Mouse (Mus musculus): ENCODE results near the gene Apof. TPM values are rescaled to one million over a fixed set of nuclear protein-coding genes. Genes with fewer than 3 reads are reported as not detected.

Gene Apof
- not detected for total RNA-seq (2021)

DNA sequence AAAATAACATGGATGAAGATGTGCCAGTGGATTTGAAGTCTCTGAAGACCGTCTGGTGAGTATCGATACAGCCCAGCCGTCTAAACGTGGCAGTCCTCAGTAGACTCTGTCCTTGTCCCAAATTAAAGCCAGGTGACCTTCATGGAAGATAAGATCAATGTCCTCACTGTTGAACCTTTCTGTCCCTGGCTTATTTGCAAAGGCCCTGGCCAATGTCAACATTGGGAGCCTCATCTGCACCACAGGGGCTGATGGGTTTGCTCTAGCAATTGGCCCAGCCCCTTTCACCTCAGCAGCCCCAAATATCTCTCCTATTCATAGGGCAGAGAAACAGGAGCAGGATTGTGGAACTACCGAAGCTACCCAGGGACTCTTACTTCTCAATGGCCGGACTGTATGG lies at the start of gene Apof:
Gene Apof, plus strand, starts transcription at position 301 of the 400 bp plus-strand sequence.
- no peak for DNase-seq
- intact Hi-C loops (cut with DNase I): no loop called here

DNA sequence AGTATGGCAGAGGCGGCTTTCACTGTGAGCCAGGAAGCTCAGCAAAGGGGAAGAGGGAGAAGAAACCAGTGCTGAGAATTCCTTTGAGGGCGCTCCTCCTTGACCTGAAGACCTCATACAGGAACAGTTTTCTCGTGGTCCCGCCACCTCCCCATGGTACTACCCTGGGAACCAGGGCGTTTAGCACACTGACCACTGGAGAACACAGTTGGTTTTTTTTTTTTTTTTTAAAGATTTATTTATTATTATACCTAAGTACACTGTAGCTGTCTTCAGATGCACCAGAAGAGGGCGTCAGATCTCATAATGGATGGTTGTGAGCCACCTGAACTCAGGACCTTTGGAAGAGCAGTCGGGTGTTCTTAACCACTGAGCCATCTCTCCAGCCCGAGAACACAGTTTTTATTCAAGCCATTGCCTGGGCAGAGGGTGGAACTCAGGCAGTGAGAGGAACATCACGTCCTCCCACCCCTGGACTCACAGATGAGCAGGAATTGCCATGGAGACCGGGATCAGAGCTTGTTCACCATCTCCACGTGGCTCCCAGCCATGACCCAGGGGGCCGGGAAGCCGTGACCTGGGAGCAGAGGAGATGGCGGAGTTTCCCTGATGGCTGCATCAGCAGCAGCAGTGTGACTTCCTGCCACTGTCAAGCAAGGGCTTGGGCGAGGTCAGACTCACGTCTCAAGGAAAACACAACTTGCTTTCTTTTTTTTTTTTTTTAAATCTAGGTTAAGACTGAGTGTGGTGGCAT lies 46.8 kb upstream of the Apof start:
- intact Hi-C loops (cut with DNase I): no loop called here
- DNase-seq: no peak

DNA sequence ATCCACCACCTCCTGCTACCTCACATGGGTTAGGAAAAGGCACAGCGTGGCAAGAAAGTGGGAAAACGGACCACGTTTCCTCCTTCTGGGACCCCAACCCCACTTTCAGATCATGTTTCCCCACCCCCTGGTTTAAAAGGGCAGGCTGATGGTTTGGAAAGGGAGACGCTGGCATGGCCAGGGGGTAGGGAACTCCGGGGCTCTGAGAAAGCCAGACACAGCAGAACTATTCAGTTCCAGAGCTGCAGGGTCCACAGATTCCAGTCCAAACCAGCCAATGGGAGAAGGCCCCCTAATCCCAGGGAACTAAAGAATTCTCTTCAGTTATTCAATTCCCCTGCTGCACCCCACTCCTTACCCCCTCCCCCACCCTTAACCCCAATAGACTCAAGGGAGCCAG lies 43.4 kb upstream of the Apof start:
- no peak for DNase-seq
- intact Hi-C loops (cut with DNase I): no loop called here

DNA sequence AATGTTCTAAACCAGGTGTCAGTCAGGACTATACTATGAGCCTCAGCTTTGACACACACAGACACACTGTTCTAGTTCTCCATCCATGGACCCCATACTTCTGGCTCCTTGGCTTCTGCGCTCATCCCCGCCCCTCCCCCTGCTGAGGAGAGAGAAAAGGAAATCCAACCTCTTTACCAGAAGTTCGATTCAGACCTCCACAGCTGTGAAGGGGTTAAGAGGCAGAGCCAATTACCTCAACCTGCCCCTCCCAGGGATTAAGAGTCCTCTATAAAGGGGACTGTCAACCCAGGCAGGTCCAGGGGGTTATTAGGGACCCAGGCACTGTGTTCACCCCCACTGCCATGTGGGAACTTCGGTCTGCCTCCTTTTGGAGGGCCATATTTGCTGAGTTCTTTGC lies 42.9 kb upstream of the Apof start, which contains the start of gene Mip:
Gene Mip, plus strand, starts transcription at position 301 of the 400 bp plus-strand sequence.
- no peak for DNase-seq
- intact Hi-C loops (cut with DNase I): no loop called here

DNA sequence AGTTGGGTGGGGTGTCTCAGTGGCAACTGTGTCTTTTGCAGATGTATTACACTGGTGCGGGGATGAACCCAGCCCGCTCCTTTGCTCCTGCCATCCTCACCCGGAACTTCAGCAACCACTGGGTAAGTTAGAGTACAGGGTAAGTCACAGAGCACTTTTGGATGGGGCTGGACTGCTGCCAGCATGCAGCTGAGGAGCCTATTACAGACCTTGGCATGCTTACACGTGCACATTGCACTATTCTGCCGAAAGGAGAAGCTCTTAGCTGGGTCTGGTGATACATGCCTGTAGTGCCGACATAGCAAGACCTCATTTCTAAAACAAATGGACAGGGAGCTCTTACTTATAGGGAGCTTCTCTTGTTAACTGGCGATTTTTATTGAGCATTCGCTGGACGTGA lies 40.9 kb upstream of the Apof start:
- DNase-seq: no peak
- intact Hi-C loops (cut with DNase I): no loop called here

DNA sequence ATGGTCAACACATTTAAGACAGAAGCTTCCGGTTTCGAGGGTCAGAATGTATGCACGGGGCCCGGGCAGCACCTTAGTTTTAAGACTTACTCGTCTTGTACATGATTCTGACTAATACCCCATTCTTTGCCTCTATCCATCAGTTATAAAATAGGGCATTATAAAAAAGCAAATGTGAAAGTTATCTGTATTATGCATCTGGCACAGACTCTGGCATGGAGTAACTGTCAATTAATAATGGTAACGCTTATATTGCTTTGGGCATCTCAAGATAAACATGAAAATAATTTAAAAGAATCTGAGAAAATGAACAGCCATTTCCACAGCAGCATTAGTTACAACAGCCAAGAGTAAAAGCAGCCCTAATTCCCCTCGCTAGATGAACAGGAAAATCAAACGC lies 40.5 kb upstream of the Apof start:
- intact Hi-C loops (cut with DNase I): no loop called here
- no peak for DNase-seq

DNA sequence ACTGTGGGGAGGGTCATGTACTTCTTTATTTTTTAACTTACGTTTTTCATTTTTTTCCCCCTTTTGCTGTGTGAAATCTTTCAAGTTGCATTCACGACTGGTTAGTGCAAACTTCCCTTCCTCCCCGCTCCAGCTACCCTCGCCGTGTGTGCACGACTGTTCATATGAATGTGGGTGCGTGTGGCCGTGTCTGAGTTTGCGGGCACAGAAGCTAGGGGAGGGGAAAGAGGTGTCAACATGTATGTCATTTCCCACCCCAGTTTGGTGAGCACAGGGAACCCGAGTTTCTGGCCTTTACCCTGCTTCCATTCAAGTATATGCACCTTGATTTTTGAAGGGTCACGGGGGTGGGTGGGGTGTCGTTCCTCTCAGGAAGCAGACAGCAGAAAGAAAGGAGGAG lies 37.9 kb upstream of the Apof start:
- intact Hi-C loops (cut with DNase I): no loop called here
- no peak for DNase-seq

DNA sequence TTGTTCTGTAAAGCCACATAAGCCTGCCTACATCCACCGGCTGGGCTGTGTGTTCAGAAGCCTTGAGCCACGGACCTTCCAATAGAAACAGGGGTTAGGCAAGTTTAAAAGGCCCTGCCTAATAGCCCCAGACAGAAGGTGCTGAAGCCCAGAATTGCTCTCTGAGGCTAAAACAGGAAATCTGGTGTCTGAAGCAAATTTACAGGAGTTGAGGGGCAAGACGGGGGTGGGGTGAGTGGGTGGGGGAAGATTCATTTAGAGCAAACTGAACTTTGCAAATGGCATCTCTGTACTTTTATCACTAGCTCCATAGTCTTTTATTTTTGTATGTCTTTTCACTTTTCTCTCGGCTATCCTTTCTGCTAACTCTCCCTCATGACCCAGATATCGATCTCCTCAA lies 37.3 kb upstream of the Apof start:
- intact Hi-C loops (cut with DNase I): no loop called here
- DNase-seq: no peak

DNA sequence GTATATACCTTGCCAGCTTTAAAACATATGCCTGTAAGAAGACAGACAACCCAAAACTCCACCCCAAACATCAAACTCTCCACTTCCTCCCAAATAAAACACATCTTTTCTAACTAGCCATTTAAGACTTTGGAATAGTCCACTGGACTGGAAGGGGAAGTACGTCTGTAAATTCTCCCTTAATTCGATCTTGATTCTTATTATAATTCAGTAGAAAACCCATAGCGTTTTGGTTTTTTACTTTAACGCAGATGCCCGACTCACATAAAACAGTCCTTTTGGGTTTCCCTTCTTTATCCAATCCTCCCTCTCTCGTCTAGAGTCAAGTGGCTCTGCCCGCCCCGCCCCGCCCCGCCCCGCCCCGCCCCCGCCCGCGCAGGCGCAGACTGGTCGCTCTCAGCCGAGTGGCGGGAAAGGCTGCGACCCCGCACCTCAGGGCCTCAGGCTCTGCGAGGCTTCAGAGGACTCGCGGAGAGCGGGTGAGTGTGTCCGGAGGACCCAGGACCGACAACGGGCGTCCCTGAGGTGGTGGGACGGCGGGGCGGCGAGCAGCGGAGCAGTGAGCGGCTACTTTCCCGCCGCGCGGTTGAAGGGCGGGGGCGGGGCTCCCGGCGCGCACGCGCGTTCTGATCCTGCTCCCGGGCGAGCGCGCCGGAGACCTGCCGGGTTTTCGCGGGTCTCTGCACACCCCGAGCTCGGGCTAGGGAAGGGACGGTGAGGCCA lies 36.6 kb upstream of the Apof start, which contains the start of gene Timeless:
Gene Timeless, plus strand, starts transcription at position 369 of the 723 bp plus-strand sequence.
- peak; percentile 92 to 95 for DNase-seq
- intact Hi-C loops (cut with DNase I): loop anchor here (1.0 kb wide), 1 partner anchor 19 kb away; no protein-coding TSS in a partner anchor

DNA sequence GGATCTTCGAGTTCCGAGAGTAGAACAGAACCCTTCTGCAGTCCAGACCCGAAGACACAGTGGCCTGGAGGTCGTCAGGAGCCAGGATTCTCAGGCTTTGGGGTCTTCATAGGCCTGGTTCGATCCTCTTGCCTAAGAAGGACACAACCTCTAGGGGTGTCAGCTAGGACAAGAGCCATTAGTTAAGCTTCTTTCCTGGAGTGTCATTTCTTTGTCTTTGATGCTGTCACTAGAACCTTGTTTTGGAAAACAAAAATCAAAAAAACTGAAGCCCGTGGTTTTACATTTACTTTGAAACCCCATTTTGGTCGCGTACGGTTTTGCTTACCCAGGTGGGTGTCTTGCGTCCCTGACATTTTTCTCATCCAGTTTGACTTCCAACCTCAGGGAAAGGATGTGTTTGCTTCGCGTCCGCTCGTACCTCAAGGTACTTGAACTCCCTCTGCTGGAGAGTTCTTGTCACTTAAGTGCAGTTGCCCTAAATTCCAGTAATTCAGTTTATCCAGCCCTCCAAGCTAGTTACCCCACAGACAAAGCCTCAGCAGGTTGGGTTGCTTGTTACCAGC lies 36.0 kb upstream of the Apof start:
- intact Hi-C loops (cut with DNase I): loop anchor here (1.0 kb wide), 1 partner anchor 19 kb away; no protein-coding TSS in a partner anchor

DNA sequence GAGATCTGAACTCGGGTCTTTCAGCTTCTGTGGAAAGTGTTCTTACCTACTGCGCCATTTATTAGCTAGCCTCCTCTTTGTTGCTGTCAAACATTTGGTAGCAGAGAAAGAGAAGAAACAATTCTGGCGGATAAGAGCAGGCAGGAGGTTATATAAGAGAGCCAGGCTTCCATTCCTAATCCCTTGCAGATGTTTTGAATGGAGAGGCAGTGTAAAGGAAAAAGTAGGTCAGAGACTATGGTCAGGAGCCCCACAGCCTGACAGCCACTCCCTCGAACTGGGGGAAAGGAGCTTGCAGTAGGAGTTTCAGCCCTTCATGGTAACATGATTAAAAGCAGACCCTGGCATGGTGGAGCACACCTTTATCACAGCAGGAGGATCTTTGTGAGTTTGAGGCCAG lies 32.1 kb upstream of the Apof start:
- intact Hi-C loops (cut with DNase I): no loop called here
- no peak for DNase-seq

More for the DNA sequence above, 36.0 kb upstream of the Apof start:
- DNase-seq: peak; percentile 73 to 76

DNA sequence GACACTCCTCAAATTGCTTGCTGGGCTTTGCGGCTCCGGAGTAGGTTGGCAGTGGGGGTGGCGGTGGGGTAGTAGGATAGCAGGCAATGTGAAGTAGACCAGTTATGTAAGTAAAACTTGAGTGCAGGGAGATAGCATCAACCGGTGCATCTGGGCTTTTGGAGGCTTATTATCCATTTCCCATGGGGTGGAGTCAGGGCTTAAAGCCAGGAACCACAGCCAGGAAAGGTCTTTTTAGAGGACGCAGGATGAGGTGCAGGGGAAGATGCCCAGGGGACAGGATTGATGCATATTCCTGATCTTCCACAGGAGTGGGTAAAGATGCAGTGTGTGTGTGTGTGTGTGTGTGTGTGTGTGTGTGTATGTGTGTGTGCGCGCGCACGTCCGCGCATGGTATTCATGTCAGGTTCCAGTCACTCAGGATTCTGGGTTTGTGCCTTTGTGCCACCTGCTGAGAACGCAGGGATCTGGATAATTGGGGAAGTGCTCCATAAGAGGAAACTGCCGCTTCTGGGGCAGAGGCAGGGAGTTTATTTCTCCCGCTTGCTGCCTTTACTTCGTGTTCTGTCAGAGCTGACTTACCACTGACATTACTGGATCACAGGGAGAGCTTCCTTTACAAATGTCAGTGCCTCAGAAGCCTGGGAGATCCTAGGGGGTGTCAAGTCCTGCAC lies 30.5 kb upstream of the Apof start:
- peak; percentile 53 to 60 for DNase-seq
- intact Hi-C loops (cut with DNase I): no loop called here

DNA sequence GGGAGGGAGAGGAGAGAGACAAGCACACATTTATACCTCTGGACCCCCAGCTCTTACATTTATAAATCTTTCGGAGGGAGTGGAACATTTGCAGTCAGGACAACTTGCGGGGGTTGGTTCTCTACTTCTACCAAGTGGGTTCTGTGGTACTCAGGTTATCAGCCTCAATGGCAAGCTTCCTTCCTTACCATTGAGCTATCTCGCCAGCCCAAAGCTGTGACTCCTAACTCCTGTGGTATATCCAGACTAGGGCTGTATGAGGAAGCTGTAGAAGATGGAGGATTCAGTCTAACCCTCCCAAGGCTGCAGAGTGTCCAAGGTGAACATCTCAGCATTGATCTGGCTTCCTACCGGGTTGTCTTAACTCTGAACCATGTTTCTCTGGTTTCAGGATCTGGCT lies 29.3 kb upstream of the Apof start:
- no peak for DNase-seq
- intact Hi-C loops (cut with DNase I): no loop called here

DNA sequence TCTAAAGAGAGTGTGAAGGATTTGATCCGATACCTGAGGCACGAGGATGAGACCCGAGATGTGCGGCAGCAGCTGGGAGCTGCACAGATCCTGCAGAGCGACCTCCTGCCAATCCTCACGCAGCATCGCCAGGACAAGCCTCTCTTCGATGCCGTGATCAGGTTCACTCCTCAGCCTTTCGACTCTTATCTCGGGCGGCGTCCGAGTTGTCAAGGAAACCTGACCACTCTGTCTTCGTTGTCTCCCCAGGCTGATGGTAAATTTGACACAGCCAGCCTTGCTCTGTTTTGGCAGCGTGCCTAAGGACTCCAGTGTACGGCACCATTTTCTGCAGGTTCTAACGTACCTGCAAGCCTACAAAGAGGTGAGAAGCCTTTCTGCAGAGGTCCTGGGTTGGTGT lies 28.3 kb upstream of the Apof start:
- DNase-seq: no peak
- intact Hi-C loops (cut with DNase I): no loop called here

DNA sequence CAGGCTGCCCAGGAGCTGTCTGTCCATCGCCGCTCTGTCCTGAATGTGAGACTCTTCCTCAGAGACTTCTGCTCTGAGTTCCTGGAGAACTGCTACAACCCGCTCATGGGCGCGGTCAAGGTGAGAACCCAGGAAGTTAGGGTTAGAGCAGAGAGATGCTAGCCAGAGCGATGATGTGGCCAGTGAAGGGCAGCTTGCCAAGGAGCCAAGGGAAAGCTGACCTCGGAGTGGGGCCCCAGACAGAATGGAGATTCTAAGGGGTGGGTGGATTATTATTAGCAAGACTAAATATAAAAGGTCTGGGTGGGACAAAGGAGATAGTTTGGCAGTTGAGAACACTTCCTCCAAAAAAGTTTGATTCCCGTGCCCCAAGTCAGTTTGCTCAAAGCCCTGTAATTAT lies 25.2 kb upstream of the Apof start:
- intact Hi-C loops (cut with DNase I): no loop called here
- DNase-seq: peak; percentile 17 to 37

DNA sequence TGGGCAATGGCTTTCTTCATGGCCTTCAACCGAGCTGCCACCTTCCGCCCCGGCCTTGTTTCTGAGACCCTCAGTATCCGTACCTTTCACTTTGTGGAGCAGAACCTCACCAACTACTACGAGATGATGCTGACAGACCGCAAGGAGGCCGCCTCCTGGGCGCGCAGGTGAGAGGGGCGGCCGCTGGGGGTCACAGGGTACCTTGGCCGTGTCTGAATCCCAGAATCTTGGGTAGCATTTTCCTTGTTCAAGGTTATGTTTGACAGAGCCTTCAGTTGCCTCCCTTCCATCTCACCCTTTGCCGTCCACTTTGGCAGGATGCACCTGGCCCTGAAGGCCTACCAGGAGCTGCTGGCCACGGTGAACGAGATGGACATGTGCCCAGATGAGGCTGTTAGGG lies 24.4 kb upstream of the Apof start:
- no peak for DNase-seq

DNA sequence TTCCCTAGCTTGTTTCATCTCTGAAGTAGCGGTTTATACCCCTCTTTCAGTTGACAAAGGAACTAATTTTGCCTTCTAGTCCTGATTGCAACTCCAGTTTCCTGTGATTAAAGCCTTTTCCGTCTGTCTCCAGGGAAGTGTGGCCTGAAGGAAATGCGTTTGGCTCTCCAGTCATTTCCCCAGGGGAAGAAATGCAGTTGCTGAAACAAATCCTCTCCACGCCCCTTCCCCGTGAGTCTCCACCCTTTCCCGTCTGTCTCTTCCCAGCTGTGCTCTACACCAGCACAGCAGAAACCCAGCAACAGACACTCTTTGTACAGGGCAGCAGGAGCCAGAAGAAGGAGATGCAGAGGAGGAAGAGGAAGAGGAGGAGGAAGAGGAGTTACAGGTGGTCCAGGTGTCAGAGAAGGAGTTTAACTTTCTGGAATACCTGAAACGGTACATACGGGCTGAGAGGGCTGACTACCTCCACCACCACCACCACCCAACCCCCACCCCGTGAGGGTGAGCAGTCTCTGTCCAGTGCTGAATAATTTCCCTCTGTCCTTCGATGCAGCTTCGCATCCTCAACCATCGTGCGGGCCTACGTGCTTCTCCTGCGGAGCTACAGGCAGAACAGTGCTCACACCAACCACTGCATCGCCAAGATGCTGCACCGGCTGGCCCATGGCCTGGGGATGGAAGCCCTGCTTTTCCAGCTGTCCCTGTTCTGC lies 21.3 kb upstream of the Apof start:
- DNase-seq: peak; percentile 68 to 76
- intact Hi-C loops (cut with DNase I): no loop called here

More for the DNA sequence above, 24.4 kb upstream of the Apof start:
- intact Hi-C loops (cut with DNase I): no loop called here

DNA sequence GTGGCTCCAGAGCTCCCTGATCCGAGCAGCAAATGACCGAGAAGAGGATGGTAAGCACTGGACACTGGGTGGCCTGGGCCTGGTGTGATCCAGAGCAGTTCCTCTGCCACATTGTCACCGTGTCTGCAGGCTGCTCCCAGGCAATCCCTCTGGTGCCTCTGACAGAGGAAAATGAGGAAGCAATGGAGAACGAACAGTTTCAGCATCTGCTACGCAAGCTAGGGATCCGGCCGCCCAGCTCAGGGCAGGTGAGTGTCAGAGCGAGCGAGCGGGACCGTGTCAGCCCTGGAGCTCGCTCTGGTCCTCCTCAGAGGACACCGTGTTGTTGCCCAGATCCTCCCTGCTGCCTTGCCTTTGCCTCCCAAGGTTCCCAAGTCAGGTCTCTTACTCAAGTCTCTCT lies 17.9 kb upstream of the Apof start:
- DNase-seq: no peak
- intact Hi-C loops (cut with DNase I): no loop called here

DNA sequence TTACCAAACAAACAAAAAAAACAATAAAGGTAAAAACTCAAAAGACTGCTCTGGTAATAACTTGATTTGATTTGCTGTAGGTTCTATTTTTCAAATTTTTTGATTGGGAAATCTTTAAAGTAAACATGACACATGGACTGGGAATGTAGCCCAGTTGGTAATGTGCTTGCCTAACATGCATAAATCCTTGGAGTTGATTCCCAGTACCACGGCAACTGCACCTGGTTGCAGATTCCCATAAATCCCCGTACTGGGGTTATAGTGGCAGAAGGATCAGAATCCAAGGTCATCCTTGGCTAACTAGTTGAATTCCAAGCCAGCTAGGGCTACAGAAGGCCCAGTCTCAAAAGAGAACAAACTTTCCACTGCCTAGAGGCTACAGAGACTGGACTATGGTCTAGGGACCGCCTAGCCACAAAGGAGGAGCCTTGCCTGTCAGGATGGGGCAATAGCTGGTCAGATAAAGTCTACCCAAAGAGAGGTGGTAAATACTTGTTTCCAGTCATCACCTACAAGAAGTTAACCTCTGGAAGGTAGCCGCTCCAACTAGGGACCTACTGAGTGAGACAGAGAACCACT lies 14.7 kb upstream of the Apof start, which contains the start of gene Apon:
Gene Apon, plus strand, starts transcription at position 420 of the 579 bp plus-strand sequence.
- intact Hi-C loops (cut with DNase I): no loop called here
- DNase-seq: no peak

DNA sequence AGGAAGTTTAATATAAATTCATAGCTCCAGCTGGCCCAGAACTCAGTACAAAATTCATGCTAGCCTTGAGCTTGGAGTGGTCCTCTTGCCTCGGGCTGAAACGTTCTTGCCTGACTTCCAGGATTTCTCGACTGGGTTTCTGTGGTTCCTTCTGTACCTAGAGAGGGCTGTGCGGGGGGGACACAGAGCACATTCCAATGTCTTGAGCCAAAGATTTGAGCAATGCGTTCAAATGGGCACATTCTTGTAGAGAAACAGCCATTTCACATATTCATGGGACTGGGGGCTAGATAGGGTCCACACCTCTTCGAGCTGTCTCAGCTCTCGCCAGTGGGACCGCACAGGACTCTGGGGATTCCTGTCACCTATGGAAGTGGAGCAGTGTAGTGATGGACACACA lies 12.5 kb upstream of the Apof start:
- no peak for DNase-seq

More for the DNA sequence above, 12.5 kb upstream of the Apof start:
- intact Hi-C loops (cut with DNase I): no loop called here

Measured in heart, postnatal 10 days (tissue).